Mouse (Mus musculus): ENCODE data around the gene Olfr1322.

Olfr1322 gene

GRCm38 (mm10) chrX:49891383-49891782, at the start of gene Olfr1322:
Gene Olfr1322 (minus strand): TSS chrX:49891483.
- DNase-seq: no peak

DNA sequence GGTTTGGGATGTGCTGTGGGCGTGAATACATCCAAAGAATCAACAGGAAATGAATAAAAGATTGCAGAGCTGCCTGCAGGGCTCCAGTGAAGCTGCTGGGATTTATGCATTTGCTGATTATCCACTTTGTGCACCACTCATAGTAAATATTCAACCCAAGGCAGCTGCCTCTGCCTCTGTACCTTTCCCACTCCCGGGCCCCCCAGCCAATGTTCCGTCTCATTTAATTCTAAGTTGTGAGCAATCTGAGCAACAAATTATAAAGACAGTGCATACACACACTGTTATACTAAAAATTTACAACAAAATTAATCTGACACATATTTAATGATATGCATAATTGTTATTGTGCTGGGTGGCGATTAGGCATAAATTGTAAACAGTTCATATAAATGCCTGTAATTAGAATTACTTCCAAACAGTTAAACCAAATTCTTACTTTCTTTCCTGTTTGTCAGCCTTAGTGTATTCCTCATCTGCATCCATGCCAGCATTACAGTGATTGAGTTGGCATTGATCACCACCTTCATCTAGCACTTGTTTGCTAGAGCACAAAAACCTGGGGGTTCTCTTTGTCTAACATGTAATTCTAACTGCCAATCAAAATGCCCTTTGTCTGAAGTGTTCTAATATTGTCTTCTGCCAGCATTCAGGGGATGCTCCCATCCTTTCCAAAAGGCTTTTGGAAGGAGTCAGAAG, 13.5 kb downstream of the Olfr1322 start:
- no peak for DNase-seq
